In the genomic region with DNA sequence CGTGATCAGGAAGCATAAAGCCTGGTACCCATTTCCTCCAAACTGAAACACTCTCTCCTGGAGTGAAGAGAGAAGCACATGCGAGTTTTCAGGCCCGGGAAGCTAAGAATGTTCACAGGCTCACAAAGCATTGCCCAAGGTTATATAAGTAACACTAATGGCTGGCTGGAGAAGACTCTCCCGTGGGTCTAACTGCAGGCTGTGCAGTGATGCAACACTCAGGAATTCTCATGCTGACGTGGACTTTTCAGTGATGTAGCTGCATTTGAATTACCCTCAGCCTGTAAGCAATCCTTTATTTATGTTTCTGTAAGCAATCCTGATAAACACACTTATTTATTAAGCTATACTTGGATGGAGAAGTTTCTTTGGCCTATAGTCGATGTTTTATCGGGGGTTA, we compare ENCODE assay signal across 15 mouse cellular contexts. TPM values are rescaled to one million over a fixed set of nuclear protein-coding genes. Genes with fewer than 3 reads are reported as not detected.
"Had no signal": no experiment of that assay in that cellular context is flagged by ENCODE, and none has a peak within 500 bp of the region (broad histone marks: within the 10 kb centered on the region; RNA-seq: fewer than 3 reads in every experiment).

No protein-coding gene starts in this region.

- H3K36me3 ChIP-seq: kidney, embryonic 15.5 days; limb, embryonic 13.5 days; midbrain, embryonic 13.5 days; neural tube, embryonic 15.5 days had no signal

- H3K4me2 ChIP-seq: kidney, embryonic 15.5 days; limb, embryonic 13.5 days; midbrain, embryonic 13.5 days; neural tube, embryonic 15.5 days had no signal

- H3K4me3 ChIP-seq: kidney, embryonic 15.5 days; limb, embryonic 13.5 days; midbrain, embryonic 13.5 days; neural tube, embryonic 15.5 days had no signal

- H3K27ac ChIP-seq: kidney, embryonic 15.5 days; limb, embryonic 13.5 days; liver, embryonic 14.5 days; midbrain, embryonic 13.5 days; neural tube, embryonic 15.5 days had no signal

- H3K27me3 ChIP-seq: midbrain, embryonic 13.5 days; neural tube, embryonic 15.5 days had no signal

- H3K9ac ChIP-seq: kidney, embryonic 15.5 days; limb, embryonic 13.5 days; liver, embryonic 14.5 days; midbrain, embryonic 13.5 days; neural tube, embryonic 15.5 days had no signal

- ATAC-seq: midbrain, embryonic 13.5 days had no signal

- H3K9me3 ChIP-seq: kidney, embryonic 15.5 days; limb, embryonic 13.5 days; midbrain, embryonic 13.5 days; neural tube, embryonic 15.5 days had no signal

- DNase-seq: kidney, adult 2 months; kidney, postnatal 14 days; left cerebral cortex, postnatal 4 days; lung, adult 2 months; right cerebral cortex, adult 18-20 months; right cerebral cortex, postnatal 25 days; thymus, postnatal 14 days had no signal

RNA-seq across cellular contexts. Expression of a gene that starts 30.8 kb away (rescaled TPM):
- polyA plus RNA-seq: kidney, adult 2 months; kidney, embryonic 15.5 days; large intestine, adult 2 months; limb, embryonic 13.5 days; liver, adult 2 months; liver, embryonic 14.5 days; lung, adult 2 months; neural tube, embryonic 15.5 days; small intestine, adult 2 months had no signal
